Mouse (Mus musculus): ENCODE measurements around the gene Gnai2.

- TF ChIP-seq CTCF (IDR thresholded peaks at IDR 0.05; ENCODE audit: low read depth, low read length) (no peak), POLR2A (IDR thresholded peaks at IDR 0.05; ENCODE audit: insufficient read depth, low read length) (no peak), EP300 (IDR thresholded peaks at IDR 0.05; ENCODE audit: insufficient read depth, low read depth, low read length) (no peak)
These were observed 31.9 kb downstream of the Gnai2 start for GRCm38 (mm10) chr9:107603251-107603650.

Data from ES-Bruce4 (cell line).